Mouse (Mus musculus): ENCODE data around the gene Hectd1. TPM values are rescaled to one million over a fixed set of nuclear protein-coding genes. Genes with fewer than 3 reads are reported as not detected.
A peak's percentile ranks its signal among the peaks of the same experiment; 100 is the strongest.

Gene Hectd1
- 10 to 100 TPM; 80.0 to 81.2 TPM for total RNA-seq (2021)
- long read RNA-seq, full-length matches to known transcripts, result 27 of 60 reads
- long read RNA-seq, partial matches to known transcripts, result 12 of 60 reads
- long read RNA-seq, other reads (novel, unspliced or antisense), result 21 of 60 reads

- peak; percentile 78 to 82 for DNase-seq (ENCODE audit: low spot score in 2 of 2)
Observed at GRCm38 (mm10) chr12:51829290-51830076, at the start of gene Hectd1. Gene Hectd1 (minus strand): TSS chr12:51829536.

- no peak for DNase-seq (ENCODE audit: low spot score in 2 of 2)
Observed at GRCm38 (mm10) chr12:51871446-51872144, 42.3 kb upstream of the Hectd1 start.

GRCm38 (mm10) chr12:51869511-51869910 lies 40.2 kb upstream of the Hectd1 start:
- DNase-seq (ENCODE audit: low spot score in 2 of 2), result no peak

GRCm38 (mm10) chr12:51867076-51867475 lies 37.7 kb upstream of the Hectd1 start:
- no peak for DNase-seq (ENCODE audit: low spot score in 2 of 2)

GRCm38 (mm10) chr12:51866226-51866910 lies 37.0 kb upstream of the Hectd1 start:
- no peak for DNase-seq (ENCODE audit: low spot score in 2 of 2)

DNA sequence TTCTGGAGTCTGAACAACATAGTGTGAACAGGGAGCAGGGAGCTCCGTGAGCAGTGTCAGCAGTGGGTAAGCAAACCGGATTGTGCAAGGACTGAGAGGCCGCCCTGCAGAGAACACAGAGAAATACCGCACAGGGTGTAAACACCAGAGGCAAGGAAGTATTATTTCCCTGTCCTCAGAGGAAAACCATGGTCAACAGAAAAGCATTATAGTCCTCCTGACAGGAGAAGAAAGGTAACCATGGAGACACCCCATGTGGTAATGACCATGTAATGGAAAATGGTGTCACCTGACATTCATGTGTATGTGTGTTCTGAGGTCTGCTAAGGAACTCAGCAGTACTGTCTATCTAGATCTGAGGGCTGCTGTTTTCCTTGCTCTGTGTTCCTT lies 36.4 kb upstream of the Hectd1 start:
- no peak for DNase-seq (ENCODE audit: low spot score in 2 of 2)

DNA sequence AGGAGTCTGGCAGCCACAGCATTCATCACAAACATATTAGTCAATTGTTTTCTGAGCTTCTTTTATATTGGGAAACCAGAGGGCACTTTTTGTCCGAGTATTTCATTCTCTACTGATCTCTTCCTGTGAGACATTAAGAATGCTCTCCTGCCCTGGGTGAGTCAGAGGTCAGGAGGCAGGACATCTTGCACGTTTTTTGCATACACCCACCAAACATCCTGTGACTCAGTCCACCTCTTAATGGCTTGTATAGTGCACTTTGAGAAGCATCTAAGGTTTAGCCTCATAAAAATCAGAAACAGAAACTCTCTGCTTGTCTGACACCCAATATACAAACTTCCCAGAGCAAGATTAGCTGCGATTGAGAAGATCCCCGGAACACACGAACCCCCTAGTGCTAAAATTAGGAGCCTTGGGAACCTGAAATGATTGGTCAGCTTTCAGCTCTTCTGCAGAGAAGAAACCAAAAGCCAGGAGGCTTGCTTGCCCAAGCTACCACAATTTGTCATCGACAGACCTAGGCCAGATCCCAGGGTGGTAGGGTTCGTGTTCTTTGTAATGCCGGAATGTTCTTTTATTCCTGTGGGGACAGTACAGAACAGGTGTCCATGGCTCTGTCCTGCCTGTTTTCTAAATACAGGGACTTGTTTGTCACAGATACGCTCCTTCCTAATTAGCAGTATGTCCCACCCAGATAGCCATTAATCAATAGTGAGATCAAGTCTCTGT lies 35.9 kb upstream of the Hectd1 start:
- DNase-seq (ENCODE audit: low spot score in 2 of 2), result no peak

DNA sequence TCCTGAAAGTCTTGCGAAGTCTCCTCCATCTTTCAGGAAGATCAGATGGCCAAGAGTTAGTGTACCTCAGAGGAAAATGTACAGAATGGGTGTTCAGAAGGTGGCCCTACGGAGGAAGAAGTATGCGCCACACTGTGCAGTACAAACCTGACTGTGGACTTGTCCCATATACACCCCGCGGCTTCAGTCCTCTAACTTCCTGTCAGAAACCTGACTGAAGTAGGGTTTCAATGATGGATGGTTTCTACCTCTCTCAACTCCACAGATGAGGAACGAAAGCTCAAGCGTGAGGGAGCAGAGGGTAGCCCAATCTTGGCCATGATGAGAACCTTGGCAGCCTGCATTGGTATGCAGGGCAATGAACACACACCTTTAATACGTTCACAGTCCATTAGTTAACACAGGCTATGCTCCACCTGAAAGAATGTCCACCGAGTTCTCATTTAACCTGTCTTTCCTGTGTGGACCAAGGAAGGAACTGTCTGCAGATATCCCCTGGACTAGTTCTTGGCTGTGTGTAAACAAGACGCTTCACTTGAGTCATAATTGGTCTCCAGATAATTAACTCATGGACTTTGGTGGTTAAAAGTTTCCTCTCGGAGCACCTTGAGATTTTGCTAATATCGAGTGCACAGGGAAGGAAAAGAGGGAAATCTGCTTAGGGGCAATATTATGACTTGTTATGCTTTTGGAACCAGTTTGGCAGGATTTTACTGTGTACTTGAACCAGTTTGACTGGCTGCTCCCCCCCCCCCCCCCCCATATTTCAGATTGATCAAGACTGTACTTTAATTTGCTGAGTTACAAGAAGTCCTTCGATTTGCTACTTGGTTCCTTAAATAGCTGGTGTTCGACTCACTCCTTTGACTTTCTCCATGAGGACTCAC lies 34.0 kb upstream of the Hectd1 start:
- no peak for DNase-seq (ENCODE audit: low spot score in 2 of 2)

DNA sequence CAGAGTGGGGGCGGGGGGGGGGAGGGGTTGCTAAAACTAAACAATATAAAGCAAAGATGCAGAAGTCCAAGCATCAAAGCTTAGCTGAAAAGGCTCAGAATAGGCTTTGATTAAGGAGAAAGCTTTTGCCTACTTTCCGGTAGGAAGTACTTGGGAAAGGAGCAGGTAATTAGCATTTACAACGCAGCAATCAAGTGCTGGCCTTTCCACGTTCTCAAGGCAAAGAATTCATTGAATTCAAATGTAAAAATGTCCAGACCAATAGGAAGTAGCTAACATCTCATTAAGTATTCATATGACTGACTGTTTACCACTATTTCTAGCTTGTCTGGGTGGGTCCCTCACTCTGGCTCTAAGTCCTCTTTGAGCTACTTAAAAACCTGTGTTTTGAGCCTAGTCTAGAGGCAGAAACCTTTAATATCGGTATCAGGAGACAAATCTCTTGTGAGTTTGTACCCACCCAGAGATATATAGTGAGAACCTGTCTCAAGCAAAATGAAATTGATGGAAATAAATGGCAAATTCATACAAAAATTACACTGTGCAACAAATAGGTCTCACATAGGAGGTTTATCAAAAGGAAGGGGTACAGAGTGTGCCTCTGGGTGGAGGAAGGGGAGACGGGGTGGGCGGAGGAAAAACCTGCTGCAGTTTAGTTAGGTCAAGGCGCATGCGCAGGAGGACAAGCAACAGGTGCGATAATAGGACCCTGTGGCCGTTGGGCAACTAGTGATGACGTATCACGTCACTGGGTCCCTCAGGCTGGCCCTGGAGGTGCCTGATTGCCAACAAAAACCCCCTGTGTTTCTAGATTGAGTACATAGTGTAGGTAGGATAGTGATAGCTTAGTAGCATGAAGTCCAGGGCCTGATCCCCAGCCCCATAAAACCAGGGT lies 29.0 kb upstream of the Hectd1 start:
- no peak for DNase-seq (ENCODE audit: low spot score in 2 of 2)

DNA sequence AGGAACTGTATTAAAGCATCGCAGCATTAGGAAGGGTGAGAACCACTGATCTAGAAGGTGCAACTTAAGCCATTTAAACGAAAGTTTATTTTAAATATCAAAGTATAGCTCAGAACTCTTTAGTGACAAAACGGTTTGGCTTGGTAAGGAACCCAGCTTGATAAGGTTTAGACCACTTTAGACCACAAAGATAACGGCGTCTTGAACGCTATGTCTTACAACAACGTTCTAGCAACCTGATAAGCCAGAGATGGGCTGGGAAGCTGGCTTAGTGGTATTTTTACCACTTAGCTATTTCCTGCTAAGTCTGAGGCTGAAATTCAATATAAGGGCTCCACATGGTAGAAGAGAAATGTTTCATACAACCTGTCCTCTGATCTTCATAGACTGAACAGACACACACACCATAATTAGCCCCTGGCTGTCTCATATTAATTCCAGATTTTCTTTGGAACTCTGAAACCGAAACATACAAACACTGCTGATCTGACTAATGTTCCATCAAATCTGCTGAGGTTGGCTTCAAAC lies 27.5 kb upstream of the Hectd1 start:
- no peak for DNase-seq (ENCODE audit: low spot score in 2 of 2)

GRCm38 (mm10) chr12:51855872-51856271 lies 26.5 kb upstream of the Hectd1 start:
- DNase-seq (ENCODE audit: low spot score in 2 of 2), result no peak

DNA sequence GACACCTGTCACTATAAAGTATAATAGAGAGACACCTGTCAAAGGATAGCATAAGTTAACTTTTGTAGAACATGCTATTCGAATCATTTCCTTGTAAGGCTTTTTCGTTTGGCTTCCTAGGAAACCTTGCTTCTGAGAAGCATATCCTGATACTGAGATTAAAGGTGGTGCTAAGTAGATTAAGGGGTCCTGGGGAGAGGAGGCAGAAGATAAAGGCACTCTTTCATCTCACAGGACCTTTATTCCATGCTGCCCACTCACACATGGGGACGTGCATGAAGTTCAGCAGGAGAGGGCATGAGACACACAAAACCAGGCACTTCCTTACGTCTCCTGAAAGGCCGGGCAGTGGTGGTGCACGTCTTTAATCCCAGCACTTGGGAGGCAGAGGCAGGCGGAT lies 26.1 kb upstream of the Hectd1 start:
- no peak for DNase-seq (ENCODE audit: low spot score in 2 of 2)

- DNase-seq (ENCODE audit: low spot score in 2 of 2), result no peak
Observed at GRCm38 (mm10) chr12:51851617-51852016, 22.3 kb upstream of the Hectd1 start.

DNA sequence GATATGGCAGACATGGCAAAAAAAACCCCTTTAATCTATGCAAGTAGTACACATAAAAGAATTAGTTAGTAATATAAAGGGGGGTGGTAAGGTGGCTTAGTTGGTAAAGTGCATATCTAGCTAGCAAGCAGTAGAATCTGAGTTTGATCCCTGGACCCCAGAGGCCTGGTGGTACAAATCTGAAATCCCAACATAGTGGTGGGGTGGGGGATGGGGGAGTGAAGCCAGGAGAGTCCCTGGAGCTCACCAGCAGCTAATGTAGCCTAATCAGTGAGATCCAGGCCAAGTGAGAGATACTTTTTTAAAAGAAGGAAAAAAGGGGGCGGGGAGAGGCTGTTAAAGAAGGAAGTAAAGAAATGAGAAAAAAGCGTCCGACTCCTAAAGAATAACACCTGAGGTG lies 21.8 kb upstream of the Hectd1 start:
- DNase-seq (ENCODE audit: low spot score in 2 of 2), result no peak

DNA sequence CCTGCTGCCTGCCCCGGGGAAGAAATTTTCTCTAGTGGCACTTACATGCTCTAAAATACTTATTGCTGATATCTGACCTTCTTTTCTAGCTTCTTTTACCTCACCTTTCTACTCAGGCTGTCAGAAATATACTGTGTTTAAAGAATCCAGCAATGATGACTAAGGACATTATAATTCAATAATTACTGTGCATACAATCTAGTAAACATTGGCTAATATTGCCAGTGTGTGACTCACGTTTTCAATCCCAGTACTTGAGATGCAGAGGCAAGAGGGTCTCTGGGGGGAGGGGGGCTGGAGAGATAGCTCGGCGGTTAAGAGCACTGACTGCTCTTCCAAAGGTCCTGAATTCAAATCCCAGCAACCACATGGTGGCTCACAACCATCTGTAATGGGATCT lies 21.0 kb upstream of the Hectd1 start:
- no peak for DNase-seq (ENCODE audit: low spot score in 2 of 2)

DNA sequence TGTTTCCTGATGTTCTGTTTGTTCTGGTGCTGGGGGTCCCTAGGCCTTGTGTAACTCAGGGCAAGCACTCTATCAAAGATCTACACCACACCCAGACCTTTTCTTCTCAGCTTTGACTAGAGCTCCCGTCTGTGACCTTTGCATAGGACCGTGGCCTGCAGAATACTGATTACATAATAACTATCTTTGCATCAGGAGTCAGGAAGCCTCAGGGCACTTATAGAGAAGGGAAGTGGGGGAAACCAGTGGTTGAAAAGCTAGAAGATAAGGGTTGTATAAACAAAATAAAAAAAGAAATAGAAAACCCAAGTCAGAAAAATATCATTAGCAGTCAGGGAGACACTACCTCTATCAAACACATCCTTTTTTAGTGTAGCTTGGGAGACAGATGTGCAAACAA lies 20.6 kb upstream of the Hectd1 start:
- no peak for DNase-seq (ENCODE audit: low spot score in 2 of 2)

GRCm38 (mm10) chr12:51847953-51848680 lies 18.8 kb upstream of the Hectd1 start:
- no peak for DNase-seq (ENCODE audit: low spot score in 2 of 2)

GRCm38 (mm10) chr12:51845261-51845660 lies 15.9 kb upstream of the Hectd1 start:
- no peak for DNase-seq (ENCODE audit: low spot score in 2 of 2)
